Mouse (Mus musculus): ENCODE measurements around the gene Tnfrsf1b.
A peak's percentile ranks its signal among the peaks of the same experiment; 100 is the strongest.

Tnfrsf1b gene

GRCm38 (mm10) chr4:145246173-145247011, at the start of gene Tnfrsf1b:
Tnfrsf1b (minus strand) TSS chr4:145246870.
- DNase-seq = peak; percentile 76 to 78

GRCm38 (mm10) chr4:145295589-145296300, 49.1 kb upstream of the Tnfrsf1b start:
- DNase-seq = peak; percentile 79 to 84

- DNase-seq = no peak
Observed at GRCm38 (mm10) chr4:145294588-145294987, 47.9 kb upstream of the Tnfrsf1b start.

GRCm38 (mm10) chr4:145286369-145287120, 39.9 kb upstream of the Tnfrsf1b start:
- DNase-seq = peak; percentile 74 to 78

- DNase-seq = no peak
Observed at GRCm38 (mm10) chr4:145284675-145285074, 38.0 kb upstream of the Tnfrsf1b start.

GRCm38 (mm10) chr4:145283441-145283840, 36.8 kb upstream of the Tnfrsf1b start:
- DNase-seq = no peak

- no peak for DNase-seq
Observed at GRCm38 (mm10) chr4:145280966-145281365, 34.3 kb upstream of the Tnfrsf1b start.

GRCm38 (mm10) chr4:145278724-145279370, 32.2 kb upstream of the Tnfrsf1b start:
- DNase-seq = no peak

GRCm38 (mm10) chr4:145278231-145278630, 31.6 kb upstream of the Tnfrsf1b start:
- DNase-seq = no peak

GRCm38 (mm10) chr4:145276368-145277249, 29.9 kb upstream of the Tnfrsf1b start:
- DNase-seq = no peak

GRCm38 (mm10) chr4:145274887-145275286, 28.2 kb upstream of the Tnfrsf1b start:
- DNase-seq = no peak

- DNase-seq = no peak
Observed at GRCm38 (mm10) chr4:145273923-145274322, 27.3 kb upstream of the Tnfrsf1b start.

- no peak for DNase-seq
Observed at GRCm38 (mm10) chr4:145272763-145273162, 26.1 kb upstream of the Tnfrsf1b start.

GRCm38 (mm10) chr4:145271634-145272033, 25.0 kb upstream of the Tnfrsf1b start:
- no peak for DNase-seq

GRCm38 (mm10) chr4:145270136-145270535, 23.5 kb upstream of the Tnfrsf1b start:
- no peak for DNase-seq

- DNase-seq = no peak
Observed at GRCm38 (mm10) chr4:145267631-145268110, 21.0 kb upstream of the Tnfrsf1b start.

GRCm38 (mm10) chr4:145266505-145266904, 19.8 kb upstream of the Tnfrsf1b start:
- DNase-seq = no peak

GRCm38 (mm10) chr4:145264761-145265160, 18.1 kb upstream of the Tnfrsf1b start:
- no peak for DNase-seq

GRCm38 (mm10) chr4:145263583-145263982, 16.9 kb upstream of the Tnfrsf1b start:
- no peak for DNase-seq

- no peak for DNase-seq
Observed at GRCm38 (mm10) chr4:145260802-145261201, 14.1 kb upstream of the Tnfrsf1b start.

- DNase-seq = no peak
Observed at GRCm38 (mm10) chr4:145257751-145258434, 11.2 kb upstream of the Tnfrsf1b start.
